ENCODE assay signal across 11 mouse cellular contexts in the genomic region with DNA sequence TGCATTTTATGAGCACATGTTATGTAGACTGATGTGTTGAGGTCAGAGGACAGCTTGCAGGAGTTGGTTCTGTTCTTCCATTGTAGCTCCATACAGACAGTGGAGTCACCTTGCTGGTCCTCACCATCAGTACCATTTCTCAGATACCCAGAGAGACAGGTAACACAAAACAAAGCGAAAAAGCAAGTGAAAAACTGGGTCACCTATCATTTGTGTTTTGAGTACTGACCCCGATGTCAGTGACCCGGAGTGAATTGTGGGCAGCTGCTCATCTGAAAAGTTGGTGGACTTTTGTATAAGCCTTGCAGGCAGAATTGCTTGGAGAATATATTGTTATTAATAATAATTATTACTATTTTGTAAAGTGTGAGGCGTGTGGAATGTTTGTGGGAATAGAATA. TPM values are rescaled to one million over a fixed set of nuclear protein-coding genes. Genes with fewer than 3 reads are reported as not detected.
DNase-seq lines count a peak whose midpoint lies in the region; ATAC-seq and TF ChIP-seq lines count a peak whose summit lies in the region.
"Had no signal": no experiment of that assay in that cellular context is flagged by ENCODE, and none has a peak within 500 bp of the region (broad histone marks: within the 10 kb centered on the region; RNA-seq: fewer than 3 reads in every experiment).

No protein-coding gene starts in this region.

- WGBS in intestine, embryonic 14.5 days, result 76% methylated on average over 4 of the region's 4 CpGs
- WGBS in intestine, postnatal 0 days, result 79% methylated on average over 4 of the region's 4 CpGs
- WGBS in forebrain, embryonic 13.5 days, result 36% methylated on average over 4 of the region's 4 CpGs
- WGBS in hindbrain, embryonic 11.5 days, result 52% methylated on average over 4 of the region's 4 CpGs
- WGBS in neural tube, embryonic 12.5 days, result 52% methylated on average over 4 of the region's 4 CpGs

- H3K4me1 ChIP-seq in intestine, embryonic 14.5 days (replicated peaks; ENCODE audit: control insufficient read depth, insufficient read depth, low read length), result peaks cover 26% of the 10 kb centered on the region
- 0 out of 2 replicates have a peak, but pooled peaks cover 4% of the 10 kb centered on the region for H3K4me1 ChIP-seq in intestine, postnatal 0 days (replicated peaks; ENCODE audit: control insufficient read depth, insufficient read depth, low read length)
- peaks cover 83% of the 10 kb centered on the region for H3K4me1 ChIP-seq in forebrain, embryonic 13.5 days
- H3K4me1 ChIP-seq in hindbrain, embryonic 11.5 days (replicated peaks; ENCODE audit: control insufficient read depth, insufficient read depth, low read length), result peaks cover 3% of the 10 kb centered on the region; the same call in 1 of the 2 replicates
- H3K4me1 ChIP-seq in neural tube, embryonic 12.5 days, result peaks cover 49% of the 10 kb centered on the region

- H3K27ac ChIP-seq in intestine, embryonic 14.5 days (ENCODE audit: low read depth), result peak overlapping the region; percentile 62; the same call in 1 of the 2 replicates
- H3K27ac ChIP-seq in intestine, postnatal 0 days (ENCODE audit: low read depth, low read length), result no peak overlapping the region
- peak overlapping the region; percentile 87 for H3K27ac ChIP-seq in forebrain, embryonic 13.5 days
- H3K27ac ChIP-seq in hindbrain, embryonic 11.5 days (ENCODE audit: low read depth, low read length), result peak overlapping the region; percentile 84
- H3K27ac ChIP-seq in neural tube, embryonic 12.5 days, result no peak overlapping the region
- H3K27ac ChIP-seq: liver, embryonic 14.5 days had no signal

- TF ChIP-seq CTCF in intestine, postnatal 0 days (IDR thresholded peaks at IDR 0.05; ENCODE audit: low read depth), result no peak

- ATAC-seq in intestine, embryonic 14.5 days (replicated peaks; ENCODE audit: low FRiP score, low TSS enrichment, low read depth), result no peak
- no peak for ATAC-seq in intestine, postnatal 0 days
- ATAC-seq in forebrain, embryonic 13.5 days, result no peak
- ATAC-seq in hindbrain, embryonic 11.5 days (ENCODE audit: low FRiP score), result no peak
- no peak for ATAC-seq in neural tube, embryonic 12.5 days (ENCODE audit: low FRiP score, low read depth)

- no peaks in the 10 kb centered on the region for H3K27me3 ChIP-seq in intestine, embryonic 14.5 days (replicated peaks; ENCODE audit: control insufficient read depth, insufficient read depth, low read length)
- H3K27me3 ChIP-seq in intestine, postnatal 0 days (replicated peaks; ENCODE audit: control insufficient read depth, insufficient read depth, low read length), result no peaks in the 10 kb centered on the region
- no peaks in the 10 kb centered on the region for H3K27me3 ChIP-seq in forebrain, embryonic 13.5 days
- no peaks in the 10 kb centered on the region for H3K27me3 ChIP-seq in hindbrain, embryonic 11.5 days (ENCODE audit: control insufficient read depth, insufficient read depth, low read length)
- no peaks in the 10 kb centered on the region for H3K27me3 ChIP-seq in neural tube, embryonic 12.5 days (replicated peaks)
- H3K27me3 ChIP-seq: CH12.LX; megakaryocyte, embryonic 14.5 days had no signal

- no peak overlapping the region for H3K4me3 ChIP-seq in intestine, embryonic 14.5 days (ENCODE audit: low read depth, low read length)
- no peak overlapping the region for H3K4me3 ChIP-seq in intestine, postnatal 0 days (ENCODE audit: low read depth, low read length)
- no peak overlapping the region for H3K4me3 ChIP-seq in forebrain, embryonic 13.5 days
- H3K4me3 ChIP-seq in hindbrain, embryonic 11.5 days (ENCODE audit: low read depth, low read length), result no peak overlapping the region
- H3K4me3 ChIP-seq in neural tube, embryonic 12.5 days, result no peak overlapping the region

- no peak for DNase-seq in intestine, embryonic 14.5 days (ENCODE audit: low spot score)
- no peak for DNase-seq in hindbrain, embryonic 11.5 days (ENCODE audit: low spot score)
- DNase-seq in gastrocnemius, adult 8-10 months (ENCODE audit: low spot score in 2 of 2), result no peak
- DNase-seq in spleen, adult 12 weeks (ENCODE audit: low spot score), result no peak
- DNase-seq: adrenal gland, adult 8-10 months had no signal

- no peak overlapping the region for H3K4me2 ChIP-seq in intestine, embryonic 14.5 days (ENCODE audit: low read length)
- no peak overlapping the region for H3K4me2 ChIP-seq in intestine, postnatal 0 days (replicated peaks; ENCODE audit: low read depth)
- H3K4me2 ChIP-seq in forebrain, embryonic 13.5 days, result peak overlapping the region; percentile 49; the same call in 1 of the 2 replicates
- H3K4me2 ChIP-seq in hindbrain, embryonic 11.5 days (replicated peaks; ENCODE audit: low read depth, low read length), result no peak overlapping the region
- H3K4me2 ChIP-seq in neural tube, embryonic 12.5 days (replicated peaks), result 0 out of 2 replicates have a peak overlapping the region, but pooled peaks have one; percentile 27

- H3K36me3 ChIP-seq in intestine, embryonic 14.5 days (ENCODE audit: control insufficient read depth, insufficient read depth, low read length), result no peaks in the 10 kb centered on the region
- H3K36me3 ChIP-seq in intestine, postnatal 0 days (ENCODE audit: control insufficient read depth, insufficient read depth), result no peaks in the 10 kb centered on the region
- no peaks in the 10 kb centered on the region for H3K36me3 ChIP-seq in forebrain, embryonic 13.5 days (ENCODE audit: poor library complexity, severe bottlenecking)
- H3K36me3 ChIP-seq in hindbrain, embryonic 11.5 days (ENCODE audit: control insufficient read depth, insufficient read depth, low read length), result no peaks in the 10 kb centered on the region
- H3K36me3 ChIP-seq in neural tube, embryonic 12.5 days, result no peaks in the 10 kb centered on the region

- H3K9me3 ChIP-seq in intestine, embryonic 14.5 days (ENCODE audit: control insufficient read depth, low read length), result no peaks in the 10 kb centered on the region
- no peaks in the 10 kb centered on the region for H3K9me3 ChIP-seq in intestine, postnatal 0 days (ENCODE audit: control insufficient read depth)
- H3K9me3 ChIP-seq in forebrain, embryonic 13.5 days (replicated peaks), result no peaks in the 10 kb centered on the region
- no peaks in the 10 kb centered on the region for H3K9me3 ChIP-seq in hindbrain, embryonic 11.5 days (ENCODE audit: control insufficient read depth, low read length)
- H3K9me3 ChIP-seq in neural tube, embryonic 12.5 days, result no peaks in the 10 kb centered on the region
- H3K9me3 ChIP-seq: megakaryocyte, embryonic 14.5 days had no signal

- no peak overlapping the region for H3K9ac ChIP-seq in intestine, embryonic 14.5 days (ENCODE audit: low read length)
- H3K9ac ChIP-seq in intestine, postnatal 0 days (ENCODE audit: low read depth, low read length), result no peak overlapping the region
- H3K9ac ChIP-seq in forebrain, embryonic 13.5 days, result no peak overlapping the region
- no peak overlapping the region for H3K9ac ChIP-seq in hindbrain, embryonic 11.5 days (ENCODE audit: low read depth, low read length)
- no peak overlapping the region for H3K9ac ChIP-seq in neural tube, embryonic 12.5 days
- H3K9ac ChIP-seq: liver, embryonic 14.5 days had no signal

RNA-seq across cellular contexts. Expression of gene Phlpp1, which starts 27.6 kb away (rescaled TPM):
- polyA plus RNA-seq in intestine, embryonic 14.5 days (2014; fragmentation: Nextera tagmentation; extraction: Ambion mirVana), result 5.7 and 6.5 TPM in 2 replicates
- 1.6 and 2.3 TPM in 2 replicates for polyA plus RNA-seq in intestine, postnatal 0 days (2015; fragmentation: Nextera tagmentation; extraction: Ambion mirVana)
- 8.0 and 8.8 TPM in 2 replicates for polyA plus RNA-seq in forebrain, embryonic 13.5 days (2015; fragmentation: Nextera tagmentation; extraction: Ambion mirVana)
- 7.6 and 9.8 TPM in 2 replicates for polyA plus RNA-seq in hindbrain, embryonic 11.5 days (2014; fragmentation: Nextera tagmentation; extraction: Ambion mirVana)
- polyA plus RNA-seq in neural tube, embryonic 12.5 days (2016; fragmentation: Nextera tagmentation; extraction: Ambion mirVana), result 8.8 TPM in 2 replicates
- total RNA-seq in gastrocnemius, adult 8-10 months (2022), result 1 to 10 TPM; 7.0 to 8.1 (median 7.5) TPM

Comparison
In these comparisons a context has a peak if more than half of its experiments do, and no peak if none do; other contexts are left out.
1. H3K27ac ChIP-seq: peak in intestine, embryonic 14.5 days (single experiment), forebrain, embryonic 13.5 days (single experiment) and hindbrain, embryonic 11.5 days (single experiment); none in intestine, postnatal 0 days (single experiment) and neural tube, embryonic 12.5 days (single experiment).
2. H3K4me2 ChIP-seq: peak in forebrain, embryonic 13.5 days (single experiment) and neural tube, embryonic 12.5 days (single experiment); none in intestine, embryonic 14.5 days (single experiment), intestine, postnatal 0 days (single experiment) and hindbrain, embryonic 11.5 days (single experiment).